In the genomic region with DNA sequence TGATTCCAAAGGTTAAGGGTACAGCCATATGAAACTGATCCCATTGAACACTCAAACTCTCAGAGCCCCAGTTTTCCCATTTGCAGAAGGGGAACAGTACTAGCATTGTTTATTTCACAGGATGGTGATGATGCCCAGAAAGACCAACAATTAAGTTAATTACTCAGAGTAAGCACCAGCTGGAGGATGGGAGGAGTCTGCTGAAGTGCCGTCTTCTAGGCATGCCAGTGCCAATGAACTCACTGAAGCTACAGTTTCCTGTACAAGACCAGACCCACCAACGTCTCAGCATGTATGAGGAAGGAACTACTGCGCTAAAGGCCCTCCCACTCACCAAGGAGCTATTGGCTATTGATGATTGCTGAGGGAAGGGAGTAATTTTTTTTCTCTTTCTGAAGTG, we compare ENCODE assay signal across 28 mouse cellular contexts. TPM values are rescaled to one million over a fixed set of nuclear protein-coding genes. Genes with fewer than 3 reads are reported as not detected.
A peak's percentile ranks its signal among the peaks of the same experiment; 100 is the strongest.
DNase-seq lines count a peak whose midpoint lies in the region; ATAC-seq and TF ChIP-seq lines count a peak whose summit lies in the region.
"Had no signal": no experiment of that assay in that cellular context is flagged by ENCODE, and none has a peak within 500 bp of the region (broad histone marks: within the 10 kb centered on the region; RNA-seq: fewer than 3 reads in every experiment).

No protein-coding gene starts in this region.

- TF ChIP-seq CTCF in intestine, postnatal 0 days (IDR thresholded peaks at IDR 0.05; ENCODE audit: low read depth) = no peak

- H3K27me3 ChIP-seq in intestine, postnatal 0 days (replicated peaks; ENCODE audit: control insufficient read depth, insufficient read depth, low read length) = no peaks in the 10 kb centered on the region
- no peaks in the 10 kb centered on the region for H3K27me3 ChIP-seq in intestine, embryonic 16.5 days (replicated peaks; ENCODE audit: control insufficient read depth, insufficient read depth, low read length)
- H3K27me3 ChIP-seq: heart, embryonic 15.5 days; hindbrain, embryonic 12.5 days; kidney, embryonic 15.5 days; limb, embryonic 13.5 days; liver, embryonic 12.5 days; midbrain, embryonic 15.5 days had no signal

- peaks cover 6% of the 10 kb centered on the region for H3K4me1 ChIP-seq in intestine, postnatal 0 days (replicated peaks; ENCODE audit: control insufficient read depth, insufficient read depth, low read length)
- H3K4me1 ChIP-seq in intestine, embryonic 16.5 days (ENCODE audit: control insufficient read depth, insufficient read depth, low read length) = peaks cover 13% of the 10 kb centered on the region
- H3K4me1 ChIP-seq: heart, embryonic 10.5 days; heart, embryonic 15.5 days; hindbrain, embryonic 12.5 days; kidney, embryonic 15.5 days; limb, embryonic 13.5 days; liver, embryonic 12.5 days; midbrain, embryonic 15.5 days had no signal

- DNase-seq in brain, adult 2 months (ENCODE audit: low read depth, low spot score) = peak; percentile 50
- DNase-seq in cerebellum, adult 11-12 months = no peak
- no peak for DNase-seq in lung, postnatal 25 days (ENCODE audit: low spot score)
- DNase-seq: adrenal gland, adult 2 months; B cell, adult 2 months; cerebellum, adult 18-20 months; cerebellum, postnatal 14 days; heart, postnatal 36 days; kidney, adult 18-20 months; kidney, postnatal 25 days; lung, adult 18-20 months; right cerebral cortex, postnatal 4 days; thymus, adult 2 months; thymus, postnatal 36 days had no signal

- no peak overlapping the region for H3K9ac ChIP-seq in intestine, postnatal 0 days (ENCODE audit: low read depth, low read length)
- no peak overlapping the region for H3K9ac ChIP-seq in intestine, embryonic 16.5 days (ENCODE audit: low read depth, low read length)
- H3K9ac ChIP-seq: heart, embryonic 15.5 days; hindbrain, embryonic 12.5 days; kidney, embryonic 15.5 days; limb, embryonic 13.5 days; liver, embryonic 12.5 days; midbrain, embryonic 15.5 days had no signal

- no peak overlapping the region for H3K27ac ChIP-seq in intestine, postnatal 0 days (ENCODE audit: low read depth, low read length)
- H3K27ac ChIP-seq in intestine, embryonic 16.5 days (ENCODE audit: low read length) = no peak overlapping the region
- H3K27ac ChIP-seq: heart, embryonic 10.5 days; heart, embryonic 15.5 days; hindbrain, embryonic 12.5 days; kidney, embryonic 15.5 days; limb, embryonic 13.5 days; liver, embryonic 12.5 days; macrophage; midbrain, embryonic 15.5 days had no signal

- ATAC-seq in intestine, postnatal 0 days = peak; percentile 44
- no peak for ATAC-seq in intestine, embryonic 16.5 days
- ATAC-seq in common myeloid progenitor, adult 5-6 weeks (replicated peaks; ENCODE audit: low read depth, poor library complexity, severe bottlenecking) = peak; percentile 60; the same call in 1 of the 2 replicates
- peak; percentile 44 for ATAC-seq in granulocyte monocyte progenitor cell, adult 5-6 weeks (replicated peaks; ENCODE audit: poor library complexity, severe bottlenecking)
- ATAC-seq: activated CD4-positive, CD25-positive, alpha-beta regulatory T cell, adult 4 months; liver, embryonic 12.5 days; lung, postnatal 0 days; midbrain, embryonic 15.5 days had no signal

- H3K4me3 ChIP-seq in intestine, postnatal 0 days (ENCODE audit: low read depth, low read length) = no peak overlapping the region
- H3K4me3 ChIP-seq in intestine, embryonic 16.5 days (ENCODE audit: low read length) = no peak overlapping the region
- H3K4me3 ChIP-seq: heart, embryonic 10.5 days; heart, embryonic 15.5 days; hindbrain, embryonic 12.5 days; kidney, embryonic 15.5 days; limb, embryonic 13.5 days; liver, embryonic 12.5 days; midbrain, embryonic 15.5 days had no signal

- WGBS in intestine, postnatal 0 days = 45% methylated on average over 3 of the region's 3 CpGs
- 65% methylated on average over 3 of the region's 3 CpGs for WGBS in intestine, embryonic 16.5 days

- H3K36me3 ChIP-seq in intestine, postnatal 0 days (ENCODE audit: control insufficient read depth, insufficient read depth) = peaks cover 4% of the 10 kb centered on the region; the same call in 1 of the 2 replicates
- no peaks in the 10 kb centered on the region for H3K36me3 ChIP-seq in intestine, embryonic 16.5 days (ENCODE audit: control insufficient read depth, insufficient read depth, low read length)
- H3K36me3 ChIP-seq: heart, embryonic 10.5 days; heart, embryonic 15.5 days; hindbrain, embryonic 12.5 days; kidney, embryonic 15.5 days; limb, embryonic 13.5 days; liver, embryonic 12.5 days; midbrain, embryonic 15.5 days had no signal

- H3K9me3 ChIP-seq in intestine, postnatal 0 days (ENCODE audit: control insufficient read depth) = no peaks in the 10 kb centered on the region
- no peaks in the 10 kb centered on the region for H3K9me3 ChIP-seq in intestine, embryonic 16.5 days (ENCODE audit: control insufficient read depth, low read length)
- H3K9me3 ChIP-seq: heart, embryonic 10.5 days; heart, embryonic 15.5 days; hindbrain, embryonic 12.5 days; kidney, embryonic 15.5 days; limb, embryonic 13.5 days; liver, embryonic 12.5 days; midbrain, embryonic 15.5 days had no signal

- H3K4me2 ChIP-seq in intestine, postnatal 0 days (replicated peaks; ENCODE audit: low read depth) = no peak overlapping the region
- H3K4me2 ChIP-seq in intestine, embryonic 16.5 days (ENCODE audit: low read depth, low read length) = no peak overlapping the region
- H3K4me2 ChIP-seq: heart, embryonic 15.5 days; hindbrain, embryonic 12.5 days; kidney, embryonic 15.5 days; limb, embryonic 13.5 days; liver, embryonic 12.5 days; midbrain, embryonic 15.5 days had no signal

RNA-seq across cellular contexts. Expression of a gene that starts 34.1 kb away (rescaled TPM):
- 64.8 and 73.4 TPM in 2 replicates for polyA plus RNA-seq in intestine, postnatal 0 days (2015; fragmentation: Nextera tagmentation; extraction: Ambion mirVana)
- 162 and 177 TPM in 2 replicates for polyA plus RNA-seq in intestine, embryonic 16.5 days (2015; fragmentation: Nextera tagmentation; extraction: Ambion mirVana)
- 93.7 and 124 TPM in 2 replicates for total RNA-seq in common myeloid progenitor, adult 5-6 weeks (2017)
- total RNA-seq in granulocyte monocyte progenitor cell, adult 5-6 weeks (2014; fragmentation: Nextera tagmentation) = 99.5 and 118 TPM in 2 replicates
- 92.6 and 107 TPM in 2 replicates for total RNA-seq in granulocyte monocyte progenitor cell, adult 5-6 weeks (2017)

RNA-seq across cellular contexts. Expression of a gene that starts 34.4 kb away (rescaled TPM):
- 190 and 217 TPM in 2 replicates for polyA plus RNA-seq in intestine, postnatal 0 days (2015; fragmentation: Nextera tagmentation; extraction: Ambion mirVana)
- polyA plus RNA-seq in intestine, embryonic 16.5 days (2015; fragmentation: Nextera tagmentation; extraction: Ambion mirVana) = 142 and 168 TPM in 2 replicates
- total RNA-seq in common myeloid progenitor, adult 5-6 weeks (2017) = 9.4 and 16.7 TPM in 2 replicates
- 16.9 and 23.2 TPM in 2 replicates for total RNA-seq in granulocyte monocyte progenitor cell, adult 5-6 weeks (2014; fragmentation: Nextera tagmentation)
- total RNA-seq in granulocyte monocyte progenitor cell, adult 5-6 weeks (2017) = 5.1 and 16.7 TPM in 2 replicates
